Mouse (Mus musculus) neutrophil, adult 5-6 weeks (primary cell): Measurements from ENCODE around the gene Gm9040. TPM values are rescaled to one million over a fixed set of nuclear protein-coding genes. Genes with fewer than 3 reads are reported as not detected.
"Not testable (repeated sequence)": the region's sequence is repeated elsewhere in the genome, so short reads cannot be mapped to it uniquely, and the experiment has no call there.

ENCODE experiments used
- ATAC-seq: fragments of 151-379, 151-347 bp; 2 replicates; pipeline ENCODE4 v1.8.0; 2017; ENCODE audit warnings: mild to moderate bottlenecking, moderate TSS enrichment; ENCODE audit not compliant: insufficient number of reproducible peaks, poor library complexity, low FRiP score, severe bottlenecking; ENCODE audit errors: extremely low read depth
- total RNA-seq: library from RNA; stranded (forward); fragments of 200-1000 nt; gene quantifications from 2 replicates; pipeline ENCODE4 v1.2.3, GENCODE M21; 2017

Gene Gm9040
- not detected in 2 replicates for total RNA-seq

DNA sequence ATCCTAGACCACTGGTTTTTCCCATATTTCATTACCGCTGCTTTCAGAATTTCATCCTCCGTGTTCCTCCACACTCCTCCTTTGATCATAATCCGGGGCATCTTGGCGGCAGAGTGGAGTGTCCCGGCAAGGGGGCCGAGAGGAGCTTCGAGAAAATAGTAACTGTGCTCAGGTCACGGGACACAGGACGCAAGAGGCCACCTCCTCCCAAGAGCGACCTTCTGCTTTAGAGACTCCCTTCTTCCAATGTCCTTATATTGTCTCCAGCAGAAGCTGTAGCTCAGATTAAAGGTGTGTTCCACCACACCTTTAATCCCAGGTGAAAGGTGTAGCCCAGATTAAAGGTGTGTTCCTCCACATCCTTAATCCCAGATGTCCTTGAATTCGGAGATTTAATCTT, at the start of gene Gm9040:
TSS of gene Gm9040 (minus strand) at position 101 of the 400 bp plus-strand sequence.
- not testable (repeated sequence) for ATAC-seq

GRCm38 (mm10) chr10:118370443-118370842, 43.7 kb upstream of the Gm9040 start:
- peak; percentile 99 for ATAC-seq

DNA sequence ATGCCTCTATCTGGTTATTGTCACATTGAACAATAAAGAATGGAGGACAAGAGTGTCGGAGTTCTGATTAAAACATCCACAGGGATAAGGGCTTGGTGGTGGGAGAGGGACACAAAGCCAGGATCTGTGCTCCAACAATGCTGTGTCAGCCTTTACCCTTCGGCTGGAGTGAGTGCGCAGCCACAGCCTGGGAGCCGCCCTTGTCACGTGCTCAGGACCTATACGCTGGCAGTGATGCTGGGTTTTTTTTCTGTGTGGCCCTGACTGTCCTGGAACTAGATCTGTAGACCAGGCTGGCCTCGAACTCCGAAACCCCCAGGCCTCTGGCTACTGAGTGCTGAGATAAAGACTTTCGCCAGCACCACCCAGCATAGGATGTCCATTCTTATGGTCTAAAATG, 42.7 kb upstream of the Gm9040 start:
- ATAC-seq: no peak

GRCm38 (mm10) chr10:118354005-118354404, 27.2 kb upstream of the Gm9040 start, which contains the start of gene Gm9049:
Gm9049 (minus strand) TSS chr10:118354105.
- ATAC-seq: not testable (repeated sequence)

DNA sequence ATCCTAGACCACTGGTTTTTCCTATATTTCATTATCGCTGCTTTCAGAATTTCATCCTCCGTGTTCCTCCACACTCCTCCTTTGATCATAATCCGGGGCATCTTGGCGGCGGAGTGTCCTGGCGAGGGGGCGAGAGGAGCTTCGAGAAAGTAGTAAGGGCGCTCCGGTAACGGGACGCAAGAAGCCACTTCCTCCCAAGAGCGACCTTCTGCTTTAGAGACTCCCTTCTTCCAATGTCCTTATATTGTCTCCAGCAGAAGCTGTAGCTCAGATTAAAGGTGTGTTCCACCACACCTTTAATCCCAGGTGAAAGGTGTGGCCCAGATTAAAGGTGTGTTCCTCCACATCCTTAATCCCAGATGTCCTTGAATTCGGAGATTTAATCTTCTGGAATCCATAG, 21.8 kb upstream of the Gm9040 start, which contains the start of gene Gm9048:
TSS of gene Gm9048 (minus strand) at position 101 of the 400 bp plus-strand sequence.
- ATAC-seq: not testable (repeated sequence)

GRCm38 (mm10) chr10:118343155-118343554, 16.4 kb upstream of the Gm9040 start, which contains the start of gene Gm9046:
Gm9046 (minus strand) TSS chr10:118343255.
- not testable (repeated sequence) for ATAC-seq

- not testable (repeated sequence) for ATAC-seq
Observed at GRCm38 (mm10) chr10:118337731-118338130, 11.0 kb upstream of the Gm9040 start, which contains the start of gene Gm9045. Gm9045 (minus strand) TSS chr10:118337831.

DNA sequence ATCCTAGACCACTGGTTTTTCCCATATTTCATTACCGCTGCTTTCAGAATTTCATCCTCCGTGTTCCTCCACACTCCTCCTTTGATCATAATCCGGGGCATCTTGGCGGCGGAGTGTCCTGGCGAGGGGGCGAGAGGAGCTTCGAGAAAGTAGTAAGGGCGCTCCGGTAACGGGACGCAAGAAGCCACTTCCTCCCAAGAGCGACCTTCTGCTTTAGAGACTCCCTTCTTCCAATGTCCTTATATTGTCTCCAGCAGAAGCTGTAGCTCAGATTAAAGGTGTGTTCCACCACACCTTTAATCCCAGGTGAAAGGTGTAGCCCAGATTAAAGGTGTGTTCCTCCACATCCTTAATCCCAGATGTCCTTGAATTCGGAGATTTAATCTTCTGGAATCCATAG, 5.5 kb upstream of the Gm9040 start, which contains the start of gene Gm9044:
TSS of gene Gm9044 (minus strand) at position 101 of the 400 bp plus-strand sequence.
- ATAC-seq: not testable (repeated sequence)

DNA sequence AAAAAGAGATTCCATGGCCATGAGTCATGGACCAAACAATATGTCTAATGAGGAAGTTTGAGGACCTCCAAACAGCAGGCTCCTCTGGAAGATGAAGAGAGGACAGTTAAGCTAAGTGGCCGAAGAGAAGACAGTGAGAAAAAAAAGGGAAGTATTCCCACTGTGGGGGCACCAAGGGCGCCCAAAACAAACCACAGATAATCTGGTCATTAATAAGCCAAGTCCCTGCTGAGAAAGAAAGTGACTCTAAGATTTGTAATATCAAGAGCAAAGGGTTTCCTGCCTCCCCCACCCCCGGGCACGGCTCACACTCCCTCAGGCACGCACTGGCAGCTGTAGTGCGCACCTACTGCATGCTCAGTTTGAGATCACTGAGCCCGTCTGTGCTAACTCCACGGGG, 7.7 kb downstream of the Gm9040 start:
- no peak for ATAC-seq

- ATAC-seq: not testable (repeated sequence)
Observed at GRCm38 (mm10) chr10:118302133-118302532, 24.6 kb downstream of the Gm9040 start.

DNA sequence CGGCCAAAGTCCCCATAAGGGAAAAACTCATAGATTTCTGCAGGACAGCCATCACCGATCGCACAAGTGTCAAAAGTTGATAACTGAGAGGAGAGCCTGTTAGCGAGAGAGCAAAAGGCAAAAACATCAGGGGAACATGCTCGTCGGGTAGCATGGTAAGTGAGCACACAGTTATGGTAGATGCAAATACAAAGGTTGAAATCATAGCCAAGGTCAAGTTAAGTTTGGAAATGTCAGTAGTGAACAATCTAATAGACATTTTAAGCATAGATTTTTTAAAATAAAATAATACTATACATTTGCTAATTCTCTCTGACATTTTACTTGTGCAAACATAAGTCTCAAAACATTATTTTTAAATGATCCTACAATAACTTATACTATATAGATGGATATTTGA, 31.8 kb downstream of the Gm9040 start, which contains the start of gene Iltifb:
TSS of gene Iltifb (minus strand) at position 101 of the 400 bp plus-strand sequence.
- ATAC-seq: no peak

DNA sequence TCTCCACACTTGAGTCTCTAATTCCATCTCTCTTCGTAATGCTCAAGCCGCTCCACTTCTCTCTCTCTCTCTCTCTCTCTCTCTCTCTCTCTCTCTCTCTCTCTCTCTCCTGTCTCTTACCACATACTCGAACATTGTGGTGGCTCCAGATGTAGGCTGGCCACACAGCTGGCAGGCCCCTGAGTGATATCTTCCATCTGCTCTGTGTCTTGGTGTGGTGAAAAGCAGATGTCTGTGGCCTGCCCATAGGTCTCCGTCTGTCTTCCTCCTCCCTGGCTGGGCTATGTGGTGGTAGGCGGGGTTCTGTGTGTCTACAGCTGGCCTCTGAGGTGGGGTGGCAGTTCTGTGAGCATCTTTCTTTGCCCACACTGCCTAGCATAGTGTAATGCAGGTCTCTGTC, 43.8 kb downstream of the Gm9040 start:
- not testable (repeated sequence) for ATAC-seq

DNA sequence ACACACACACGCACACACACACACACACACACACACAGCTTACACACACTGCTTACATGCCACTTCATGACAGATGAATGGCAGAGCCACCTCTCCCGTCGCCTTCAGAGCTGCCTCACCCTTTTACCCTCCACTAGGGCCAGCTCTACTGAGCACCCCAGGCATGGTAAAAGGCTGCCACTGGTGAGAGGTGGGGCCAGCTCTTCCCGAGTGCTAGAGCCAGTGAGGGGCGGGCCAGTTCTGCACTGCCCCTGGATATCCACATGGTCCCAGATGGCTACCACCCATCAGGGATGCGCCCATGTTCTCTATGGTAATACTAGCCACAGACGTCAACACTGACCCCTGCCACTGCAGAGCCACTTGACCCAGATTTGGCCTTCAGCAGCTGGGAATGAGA, 44.2 kb downstream of the Gm9040 start:
- ATAC-seq: not testable (repeated sequence)

GRCm38 (mm10) chr10:118278069-118278468, 48.7 kb downstream of the Gm9040 start:
- ATAC-seq: not testable (repeated sequence)

Other genes starting within 250 kb of the Gm9040 start
- 67.0 and 74.5 TPM in 2 replicates for gene Mdm1, start 185.2 kb downstream of the Gm9040 start, total RNA-seq
- gene Il22, start 122.0 kb downstream of the Gm9040 start, total RNA-seq: not detected in 2 replicates
- 0.25 TPM in 1 of 2 replicates, not detected in the other for gene Gm32717, start 86.2 kb downstream of the Gm9040 start, total RNA-seq
- 0.25 TPM in 1 of 2 replicates, not detected in the other for gene Gm32802, start 68.3 kb downstream of the Gm9040 start, total RNA-seq
- not detected in 2 replicates for gene Iltifb, start 31.9 kb downstream of the Gm9040 start, total RNA-seq
- gene Gm9044, start 5.4 kb upstream of the Gm9040 start, total RNA-seq: not detected in 2 replicates
- gene Gm9045, start 10.9 kb upstream of the Gm9040 start, total RNA-seq: not detected in 2 replicates
- gene Gm9046, start 16.3 kb upstream of the Gm9040 start, total RNA-seq: not detected in 2 replicates
- gene Gm9048, start 21.7 kb upstream of the Gm9040 start, total RNA-seq: not detected in 2 replicates
- gene Gm9049, start 27.1 kb upstream of the Gm9040 start, total RNA-seq: not detected in 2 replicates
- 0.49 and 0.58 TPM in 2 replicates for gene Ifng, start 114.1 kb upstream of the Gm9040 start, total RNA-seq